Mouse (Mus musculus): Measurements from ENCODE around the gene Tmprss4.
A peak's percentile ranks its signal among the peaks of the same experiment; 100 is the strongest.

- TF ChIP-seq CTCF (IDR thresholded peaks at IDR 0.05) = peak; percentile 89
- no peak for TF ChIP-seq EP300 (IDR thresholded peaks at IDR 0.05)
Observed at GRCm38 (mm10) chr9:45146267-45146597, 57.7 kb downstream of the Tmprss4 start.
